Mouse (Mus musculus) retina, postnatal 1 day (tissue): Measurements from ENCODE around the gene Dpp4.

Experiments
- DNase-seq: peaks from one replicate; pipeline ENCODE4 v3.0.0-alpha.2; 2012

Gene Dpp4

GRCm38 (mm10) chr2:62412081-62412821 lies at the start of gene Dpp4:
Dpp4 (minus strand) TSS chr2:62412231.
- DNase-seq = no peak

DNA sequence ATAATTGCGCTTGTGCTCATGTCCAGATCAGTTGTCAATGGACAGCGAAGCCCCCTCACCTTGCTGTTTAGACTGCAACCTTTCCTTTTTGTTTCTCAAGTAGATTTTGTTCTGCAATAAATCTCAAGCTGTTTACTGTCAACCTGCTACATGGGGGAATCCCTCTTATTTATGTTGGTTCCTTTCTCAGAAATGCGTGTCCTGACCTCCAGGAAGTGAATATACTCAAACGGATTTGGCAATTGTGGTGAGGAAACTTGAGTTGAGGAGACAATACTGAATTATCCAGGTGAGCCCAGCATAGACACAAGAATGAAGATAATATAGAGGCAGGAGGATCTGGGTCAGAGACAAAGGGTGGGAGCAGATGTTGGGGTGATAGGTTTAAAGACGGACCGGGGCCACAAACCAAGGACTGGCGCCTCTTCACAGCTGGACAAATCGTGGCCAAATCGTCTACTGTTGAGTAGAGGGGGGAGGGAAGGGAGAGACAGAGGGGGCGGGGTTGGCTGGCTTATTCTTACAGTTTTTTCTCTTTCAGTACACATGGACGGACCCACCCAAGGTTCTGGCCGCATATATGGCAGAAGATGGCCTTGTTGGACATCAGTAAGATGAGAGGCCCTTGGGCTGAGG lies 48.9 kb upstream of the Dpp4 start:
- DNase-seq = no peak

- DNase-seq = peak; percentile 49
Measured at GRCm38 (mm10) chr2:62460231-62460710, 48.2 kb upstream of the Dpp4 start.

DNA sequence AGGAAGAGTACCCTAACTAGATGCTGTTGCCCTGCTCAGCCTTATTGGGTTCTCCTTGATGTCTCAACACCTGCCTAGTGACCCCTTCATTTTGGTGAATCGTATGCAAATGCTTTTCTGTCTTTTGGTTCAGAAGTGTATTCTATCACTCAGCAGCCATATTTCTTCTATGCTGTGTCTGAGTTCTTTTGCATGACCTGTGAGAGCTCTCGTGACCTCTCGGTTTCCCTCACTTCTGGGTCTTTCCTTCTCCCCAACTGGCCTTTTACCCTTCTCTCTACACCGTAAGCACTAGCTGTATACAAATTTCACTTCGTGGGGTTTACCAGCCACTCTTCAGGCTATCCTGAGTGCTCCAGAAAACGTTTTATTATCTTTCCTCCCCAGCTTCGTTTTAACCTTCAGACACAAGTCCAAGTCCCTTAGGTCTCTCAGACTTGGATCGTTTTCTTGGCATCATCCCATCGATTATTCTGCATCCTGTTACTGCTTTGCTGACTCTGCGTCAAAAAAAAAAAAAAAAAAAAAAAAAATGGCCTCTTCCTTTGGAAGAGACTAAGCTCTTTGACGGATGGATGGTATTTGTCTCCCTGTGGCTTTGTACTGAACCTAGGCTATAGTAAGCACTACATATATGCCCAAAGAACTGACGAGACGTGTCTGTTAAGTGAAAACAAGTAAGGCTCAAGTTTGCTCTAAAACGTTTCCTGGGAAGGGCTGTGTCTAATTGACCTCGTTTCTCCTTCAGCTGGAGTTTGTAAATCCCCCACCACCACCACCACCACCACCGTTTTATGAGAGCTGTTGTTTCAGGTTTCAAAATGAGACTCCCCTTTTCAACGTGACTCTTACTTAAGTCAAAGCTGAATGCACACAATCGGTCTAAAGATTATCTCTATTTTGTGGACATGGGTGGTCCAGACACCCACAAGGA lies 47.5 kb upstream of the Dpp4 start:
- DNase-seq = no peak

DNA sequence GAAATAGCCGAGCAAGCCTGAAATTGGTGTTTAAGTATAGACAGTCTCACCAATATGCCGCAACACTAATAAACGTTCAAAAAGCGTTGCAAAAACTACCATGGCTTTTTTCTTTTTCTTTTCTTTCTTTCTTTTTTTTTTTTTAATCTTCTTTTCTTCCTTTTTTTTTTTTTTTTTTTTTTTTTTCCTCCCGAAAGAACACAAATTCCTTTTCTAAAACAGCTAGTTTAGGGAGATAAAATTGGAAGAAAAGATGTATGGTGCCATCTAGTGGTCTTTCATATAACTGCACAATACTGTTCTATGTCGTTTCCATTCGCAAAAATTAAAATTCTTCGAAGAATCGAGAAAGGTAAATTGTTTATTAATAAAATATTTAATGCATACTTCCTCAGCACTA lies 46.0 kb upstream of the Dpp4 start:
- peak; percentile 46 for DNase-seq

- no peak for DNase-seq
Measured at GRCm38 (mm10) chr2:62454991-62455390, 43.0 kb upstream of the Dpp4 start.

- DNase-seq = no peak
Measured at GRCm38 (mm10) chr2:62454033-62454432, 42.0 kb upstream of the Dpp4 start.

- no peak for DNase-seq
Measured at GRCm38 (mm10) chr2:62450364-62450763, 38.3 kb upstream of the Dpp4 start.

GRCm38 (mm10) chr2:62449692-62450346 lies 37.8 kb upstream of the Dpp4 start:
- no peak for DNase-seq

DNA sequence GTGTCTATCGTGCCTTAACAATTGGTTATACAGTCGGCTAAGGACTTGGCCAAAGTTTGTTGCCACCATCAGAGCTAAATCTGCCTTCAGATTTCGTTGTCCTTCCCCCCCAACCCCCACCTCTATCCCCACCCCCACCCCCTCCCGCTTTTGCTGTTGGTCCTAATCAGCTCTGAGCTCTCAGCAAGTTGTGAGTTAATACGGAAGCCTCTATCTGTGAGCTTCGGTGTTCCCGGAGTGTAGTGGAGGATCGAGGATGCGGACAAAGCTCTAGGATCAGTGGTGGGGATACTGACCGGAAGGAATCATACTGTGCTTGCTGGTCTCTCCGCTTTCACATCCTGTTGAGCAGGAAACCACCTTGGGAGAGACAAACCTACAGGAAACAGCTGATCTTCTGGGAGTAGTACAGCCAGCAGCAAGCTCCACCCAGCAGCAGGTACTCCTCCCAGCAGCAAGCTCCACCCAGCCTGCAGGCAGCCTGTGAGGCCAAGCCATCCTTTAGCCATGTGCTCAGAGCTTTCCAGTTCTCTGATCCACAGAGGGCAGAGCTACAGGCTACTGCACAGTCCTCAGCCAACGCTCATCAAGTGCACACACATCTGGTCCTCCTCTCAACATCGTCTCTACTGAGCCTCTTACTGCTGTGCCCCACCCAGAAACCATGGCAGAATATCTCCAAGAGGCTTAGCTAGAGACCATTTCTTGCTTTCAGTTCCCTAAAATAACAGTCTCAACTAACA lies 28.9 kb upstream of the Dpp4 start:
- no peak for DNase-seq

- no peak for DNase-seq
Measured at GRCm38 (mm10) chr2:62440083-62440482, 28.1 kb upstream of the Dpp4 start.

DNA sequence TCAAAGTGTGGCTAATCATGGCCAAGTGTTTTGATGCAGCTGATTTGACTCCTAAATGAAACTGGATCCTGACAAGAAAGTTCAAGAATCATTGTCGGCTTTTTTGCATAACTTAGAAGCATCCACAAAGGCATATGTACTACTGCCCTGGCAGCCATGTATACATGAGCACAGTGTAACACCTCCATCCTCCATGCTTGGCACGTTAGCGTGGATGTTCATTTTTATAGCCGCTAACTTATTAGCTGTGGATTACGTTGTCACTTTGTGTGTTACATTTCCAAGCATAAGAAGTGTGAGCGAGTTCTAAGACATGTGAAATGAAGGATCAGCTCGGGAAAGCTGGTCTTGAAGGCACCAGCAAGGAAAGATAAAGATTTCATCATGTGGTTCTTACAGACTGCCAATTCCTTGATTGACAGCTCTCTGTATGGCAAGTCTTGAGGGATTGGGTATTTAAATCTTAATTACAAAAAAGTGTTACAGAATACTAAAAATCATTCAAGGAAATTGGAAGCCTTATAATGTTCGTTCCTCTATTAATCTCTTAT lies 19.3 kb upstream of the Dpp4 start:
- DNase-seq = no peak

DNA sequence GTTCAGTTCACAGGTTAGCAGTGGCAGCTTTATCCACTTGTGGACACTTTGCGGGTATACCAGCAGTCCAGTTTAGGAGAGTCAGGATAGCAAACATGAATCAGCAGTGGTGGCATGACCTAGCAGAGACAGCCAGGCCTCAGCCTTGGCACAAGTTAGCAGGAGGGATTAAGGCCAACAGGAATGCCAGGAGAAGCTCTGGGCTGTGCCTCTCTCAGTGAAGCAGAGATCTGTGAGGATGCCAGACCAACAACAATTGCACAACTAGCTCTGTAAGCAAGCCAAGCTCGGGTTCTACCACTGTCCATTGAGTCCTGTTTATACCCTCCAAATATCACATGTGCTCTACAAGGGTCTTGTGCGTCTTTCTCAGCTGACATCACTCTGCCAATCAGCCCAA lies 13.9 kb upstream of the Dpp4 start:
- DNase-seq = no peak

DNA sequence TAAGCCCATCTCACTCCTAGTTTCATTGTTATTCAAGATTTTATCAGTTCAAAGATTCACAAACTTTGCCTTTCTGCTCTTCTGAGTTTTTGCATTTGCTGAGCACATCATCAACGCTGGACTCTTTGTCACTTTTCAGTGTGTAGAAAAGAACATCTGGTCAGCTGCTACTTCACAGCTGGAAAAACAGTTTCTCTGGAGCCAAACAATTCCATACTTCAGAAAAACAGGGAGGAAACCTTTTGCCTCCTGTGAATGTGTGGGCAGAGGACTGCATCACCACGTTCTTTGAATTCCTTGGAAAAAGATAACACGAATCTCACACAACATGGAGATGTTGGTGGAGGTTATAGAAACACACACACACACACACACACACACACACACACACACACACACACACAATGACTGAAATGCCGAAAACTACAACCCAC lies 11.3 kb upstream of the Dpp4 start:
- DNase-seq = no peak

DNA sequence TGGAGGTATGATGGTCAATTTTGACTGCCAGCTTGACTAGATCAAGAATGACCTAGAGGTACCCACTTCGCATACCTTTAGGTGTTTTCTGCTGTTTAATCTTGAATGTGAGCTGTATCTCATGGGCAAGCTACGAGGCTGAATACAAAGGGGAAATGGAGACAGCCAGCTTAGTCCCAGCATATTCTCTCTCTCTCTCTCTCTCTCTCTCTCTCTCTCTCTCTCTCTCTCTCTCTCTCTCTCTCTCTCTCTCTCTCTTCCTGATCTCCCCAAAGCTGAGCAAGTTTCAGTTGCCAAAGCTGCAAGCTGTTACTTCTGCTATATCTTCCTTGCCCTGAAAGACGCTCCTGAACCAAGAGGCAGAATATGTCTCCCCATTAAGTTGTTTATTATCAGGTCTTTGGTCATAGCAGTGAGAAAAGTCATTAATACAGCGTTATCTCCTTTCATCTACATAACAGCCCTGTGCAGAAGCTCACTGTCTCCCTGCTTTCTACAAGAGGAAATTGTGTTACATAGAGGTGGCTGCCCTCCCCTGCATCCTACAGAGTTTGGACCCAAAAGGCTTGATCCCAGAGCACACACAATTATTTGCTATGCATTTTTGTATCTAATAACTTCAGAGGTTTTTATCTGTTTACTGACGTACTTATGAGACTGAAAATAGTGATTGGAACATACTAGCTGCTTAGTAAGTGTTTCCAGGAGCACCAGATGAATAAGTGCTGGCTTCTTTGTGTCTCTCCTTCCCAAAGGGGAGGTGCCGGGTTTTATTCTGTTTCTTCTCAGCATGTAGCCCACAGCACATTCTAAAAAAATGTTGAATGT lies 10.7 kb upstream of the Dpp4 start:
- no peak for DNase-seq

DNA sequence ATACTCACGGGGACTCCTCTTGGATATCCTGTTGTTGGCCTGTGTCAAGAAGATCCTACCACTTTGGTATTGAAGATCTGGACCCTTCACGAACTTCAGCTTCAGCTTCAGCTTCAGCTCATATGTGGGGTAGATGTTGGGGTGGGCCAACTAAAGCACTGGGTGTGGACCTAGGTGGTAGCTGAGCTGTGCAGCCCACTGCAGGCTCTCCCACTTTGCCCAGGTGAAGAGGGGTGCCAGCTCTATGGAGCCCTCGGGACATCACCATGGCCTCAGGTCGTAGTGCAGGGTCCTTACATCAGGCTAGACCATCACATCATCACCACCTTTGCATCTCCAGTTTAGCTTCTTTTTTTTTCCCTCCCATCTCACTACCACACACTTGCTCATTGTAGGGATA lies 9.2 kb upstream of the Dpp4 start:
- DNase-seq = no peak

DNA sequence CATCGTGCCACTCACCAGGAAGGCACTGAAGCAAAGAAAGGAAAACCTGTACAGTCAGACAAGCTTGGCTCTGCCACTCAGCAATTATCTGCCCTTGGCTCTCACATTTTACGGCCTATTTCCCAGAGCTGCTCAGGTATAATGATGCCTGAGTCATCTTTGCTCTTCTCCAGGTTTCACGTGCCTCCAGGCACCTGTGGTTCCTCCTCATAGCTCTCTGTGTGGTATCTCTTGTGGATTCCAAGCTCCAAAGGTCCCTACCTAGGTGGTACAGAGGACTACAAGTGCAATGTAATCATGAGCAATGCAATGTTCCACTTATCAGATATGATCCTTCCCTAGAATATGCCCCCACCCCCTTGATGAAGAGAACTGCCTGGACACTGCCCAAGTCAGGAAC lies 8.0 kb upstream of the Dpp4 start:
- no peak for DNase-seq

- no peak for DNase-seq
Measured at GRCm38 (mm10) chr2:62417233-62417632, 5.2 kb upstream of the Dpp4 start.

DNA sequence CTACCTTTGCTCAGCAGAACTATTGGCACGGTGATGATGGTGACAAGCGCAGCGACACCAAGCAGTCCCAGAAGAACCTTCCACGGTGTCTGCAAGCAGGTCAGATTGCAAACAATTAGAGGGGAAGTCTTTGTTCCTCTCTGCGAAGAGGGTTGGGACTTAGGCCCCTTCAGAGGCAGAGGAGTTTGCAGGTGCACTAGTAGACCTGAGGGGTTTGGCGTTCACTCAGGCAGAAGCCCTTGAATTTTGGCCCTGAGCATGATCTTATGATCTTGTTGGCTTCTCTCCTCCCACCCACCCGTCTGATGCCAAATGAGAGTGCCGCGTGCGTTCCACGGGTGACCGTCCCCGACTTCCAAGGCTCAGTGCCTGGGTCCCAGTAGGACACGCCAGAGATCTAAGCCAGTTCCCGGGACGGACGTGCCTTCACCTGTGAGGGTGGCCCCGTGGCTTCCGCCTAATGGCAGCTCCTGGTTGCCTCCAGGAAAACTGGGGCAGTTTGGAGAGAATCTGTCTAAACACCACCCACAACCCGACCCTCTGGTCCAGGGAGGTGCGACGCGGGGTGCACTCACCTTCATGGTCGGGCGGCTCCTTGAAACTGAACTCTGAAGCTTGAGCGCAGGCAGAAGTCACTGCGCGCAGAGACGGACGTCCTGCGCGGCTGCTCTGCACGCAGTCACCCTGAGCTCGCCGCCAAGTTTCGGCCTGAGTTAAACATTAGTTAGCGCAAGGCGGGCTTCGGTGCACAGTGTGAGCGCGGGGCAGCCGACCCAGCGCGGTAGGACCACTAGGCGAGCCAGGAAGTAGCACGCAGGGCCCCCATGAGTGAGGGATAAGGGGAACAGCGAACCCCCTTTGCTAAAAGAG lies 585 bp downstream of the Dpp4 start:
- peak; percentile 43 for DNase-seq

GRCm38 (mm10) chr2:62408701-62409201 lies 3.3 kb downstream of the Dpp4 start:
- DNase-seq = no peak
